Mouse (Mus musculus) A20 (cell line): ENCODE results near the gene Pom121l12.

Source experiments
- DNase-seq: peaks from one replicate; pipeline ENCODE4 v3.0.0-alpha.2; 2011; ENCODE audit warnings: low read depth, low spot score

The Pom121l12 gene

GRCm38 (mm10) chr11:14598976-14599375, at the start of gene Pom121l12:
Gene Pom121l12, plus strand, starts transcription at chr11:14599276.
- DNase-seq, result no peak

GRCm38 (mm10) chr11:14611859-14612258, 12.8 kb downstream of the Pom121l12 start:
- no peak for DNase-seq
